Mouse (Mus musculus) bone marrow, adult 2 months (tissue): Measurements from ENCODE around the gene Zbtb9. TPM values are rescaled to one million over a fixed set of nuclear protein-coding genes. Genes with fewer than 3 reads are reported as not detected.
"Not testable (repeated sequence)": the region's sequence is repeated elsewhere in the genome, so short reads cannot be mapped to it uniquely, and the experiment has no call there.

Experiments used
- H3K27ac ChIP-seq: fragments of 200-500 bp; 2 replicates; pipeline ENCODE4 v1.5.1; 2012; ENCODE audit warnings: low read depth, mild to moderate bottlenecking, control low read depth, inconsistent platforms, low read length; ENCODE audit not compliant: control insufficient read depth, poor library complexity, insufficient read depth
- H3K4me1 ChIP-seq: fragments of 200-500 bp; 2 replicates; pipeline ENCODE4 v1.6.1; 2011; ENCODE audit warnings: low read length; ENCODE audit not compliant: control insufficient read depth, insufficient read depth
- H3K4me3 ChIP-seq: fragments of 200-500 bp; replicated peaks from 2 replicates; pipeline ENCODE3; 2011; ENCODE audit warnings: mild to moderate bottlenecking, low read depth, low read length, control low read depth; ENCODE audit not compliant: control insufficient read depth
- CTCF ChIP-seq: fragments of 200-500 bp; IDR thresholded peaks from 2 replicates; pipeline ENCODE4 v1.5.1; 2011; ENCODE audit warnings: low read length, control low read depth; ENCODE audit not compliant: control insufficient read depth, insufficient read depth
- POLR2A ChIP-seq: fragments of 200-500 bp; IDR thresholded peaks from 2 replicates; pipeline ENCODE4 v1.6.1; 2011; ENCODE audit warnings: low read depth, mild to moderate bottlenecking, control low read depth, low read length, borderline replicate concordance; ENCODE audit not compliant: control insufficient read depth
- WGBS: fragments of 180-500 bp; shearing (Covaris S2); methylation state at CpG from one replicate; pipeline ENCODE4 v1.1.7; 2018; 5-methylcytosine and 5-hydroxymethylcytosine counted together
- polyA plus RNA-seq: library from polyadenylated mRNA; stranded (reverse); fragments of >200 nt; gene quantifications from 2 replicates; pipeline ENCODE4 v1.2.4, GENCODE M21; 2011; ENCODE audit warnings: low replicate concordance; ENCODE audit not compliant: missing spikeins, insufficient read depth, insufficient read length

The Zbtb9 gene
- polyA plus RNA-seq = 6.7 and 10.2 TPM in 2 replicates

DNA sequence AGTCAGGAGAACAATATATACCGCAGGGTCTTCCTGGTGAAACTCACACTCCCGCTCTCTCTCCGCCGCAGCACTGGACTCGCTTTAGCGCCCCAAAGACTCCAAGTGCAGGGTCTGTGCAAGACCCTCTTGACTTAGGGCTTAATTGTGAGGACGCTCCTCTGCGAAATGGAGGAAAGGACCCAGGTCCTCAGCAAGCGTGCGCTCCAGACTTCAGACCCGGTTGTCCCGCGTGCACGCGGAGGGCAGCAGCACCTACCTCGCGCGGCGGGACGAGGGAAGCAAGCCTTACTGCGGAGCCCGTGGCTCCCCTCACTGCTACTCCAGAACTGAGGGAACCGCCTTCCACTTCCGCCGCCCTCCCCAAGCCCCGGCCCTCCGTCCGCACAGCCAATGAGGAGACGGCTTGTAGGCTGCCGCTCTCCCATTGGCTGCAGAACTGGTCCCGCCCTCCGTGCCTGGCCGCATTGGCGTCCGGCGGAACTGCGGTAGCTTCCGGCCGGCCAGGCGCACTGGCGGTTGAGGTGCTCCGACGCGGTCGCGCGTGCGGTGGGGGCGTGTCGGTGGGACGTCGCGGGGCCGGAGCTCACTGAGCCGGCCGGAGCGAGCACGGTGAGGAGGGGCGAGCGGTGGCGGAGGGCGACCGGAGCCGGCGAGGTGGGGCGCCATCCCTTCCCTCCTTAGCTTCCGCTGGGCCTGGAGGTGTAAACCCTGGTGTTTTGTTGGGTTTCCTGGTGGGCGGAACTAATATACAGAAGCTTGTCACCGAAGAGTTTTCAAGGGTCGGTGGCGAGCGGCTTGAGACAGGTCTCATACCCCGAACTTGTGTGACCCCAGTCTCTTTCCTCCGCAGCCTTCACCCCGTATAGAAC is at the start of gene Zbtb9:
TSS of gene Zbtb9 (plus strand) at position 465 of the 872 bp plus-strand sequence.
- H3K27ac ChIP-seq = peak within 1 kb of the TSS; percentile 92
- H3K4me1 ChIP-seq = no peaks in the 10 kb centered on the region; the same call in 1 of the 2 replicates
- under 1% methylated on average over 74 of the region's 75 CpGs for WGBS
- peak within 1 kb of the TSS; percentile 99 for H3K4me3 ChIP-seq
- no peak for TF ChIP-seq CTCF
- peak; percentile 99 for TF ChIP-seq POLR2A

DNA sequence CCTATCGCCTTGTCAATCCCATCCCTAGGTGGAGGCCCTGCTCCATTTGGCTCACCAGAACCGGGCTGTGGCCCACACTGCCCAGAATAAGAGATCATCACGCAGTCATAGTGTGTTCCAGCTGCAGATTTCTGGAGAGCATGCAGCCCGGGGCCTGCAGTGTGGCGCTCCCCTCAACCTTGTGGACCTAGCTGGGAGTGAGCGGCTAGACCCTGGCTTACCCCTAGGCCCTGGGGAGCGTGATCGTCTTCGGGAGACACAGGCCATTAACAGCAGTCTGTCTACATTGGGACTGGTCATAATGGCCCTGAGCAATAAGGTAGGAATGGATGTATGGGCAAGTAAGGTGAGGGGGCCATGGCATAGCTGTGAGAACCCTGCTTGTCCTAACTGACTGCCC is 47.6 kb upstream of the Zbtb9 start:
- H3K4me1 ChIP-seq, H3K4me3 ChIP-seq, H3K27ac ChIP-seq: not testable (repeated sequence)
- 97% methylated on average over 9 of the region's 9 CpGs for WGBS

DNA sequence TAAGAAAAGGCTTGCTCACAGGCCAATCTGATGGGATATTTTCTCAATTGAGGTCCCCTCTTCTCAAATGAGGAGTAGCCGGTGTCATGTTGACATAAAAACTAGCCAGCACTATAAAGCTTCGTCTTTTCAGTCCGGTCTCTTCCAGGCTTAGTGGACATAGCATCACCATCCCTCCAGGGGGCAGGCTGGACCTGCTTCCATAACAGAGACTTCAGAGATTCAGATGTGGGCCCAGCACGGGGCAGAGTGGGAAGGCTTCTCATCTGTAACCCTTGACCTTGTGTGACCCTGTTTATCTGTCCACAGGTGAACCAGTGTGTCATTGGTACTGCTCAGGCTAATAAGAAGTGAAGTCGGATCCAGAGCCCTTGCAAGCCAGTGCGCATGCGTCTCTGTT is 41.2 kb upstream of the Zbtb9 start:
- peak; percentile 55 for TF ChIP-seq CTCF
- not testable (repeated sequence) for H3K27ac ChIP-seq, H3K4me1 ChIP-seq, H3K4me3 ChIP-seq
- WGBS = 70% methylated on average over 7 of the region's 7 CpGs

DNA sequence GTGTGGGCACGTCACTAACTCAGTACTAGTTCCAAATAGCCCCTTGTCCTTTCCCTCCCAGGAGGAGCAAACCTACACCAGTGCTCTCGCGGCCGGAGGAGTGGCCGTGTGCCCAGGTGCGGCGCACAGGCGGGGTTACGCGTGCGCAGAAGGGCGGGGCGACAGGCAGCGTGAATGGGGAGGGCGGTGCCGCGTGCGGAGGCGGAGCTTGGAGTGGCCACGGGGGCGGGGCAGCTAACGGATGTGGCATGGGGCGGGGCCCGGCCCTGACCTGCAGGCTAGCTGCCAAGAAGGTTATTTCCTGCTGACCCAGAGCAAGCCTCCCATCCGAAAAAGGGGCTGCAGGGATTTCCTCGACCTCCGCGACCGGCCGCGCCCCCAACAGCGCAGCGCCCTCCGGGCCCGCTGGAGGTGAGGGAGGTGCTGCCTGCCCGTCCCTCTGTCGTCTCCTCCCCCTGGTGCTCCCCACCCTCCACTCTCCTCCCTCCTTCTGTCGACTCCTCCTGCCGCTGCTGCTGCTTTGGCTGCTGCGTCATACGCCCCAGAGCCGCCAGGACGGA is 40.0 kb upstream of the Zbtb9 start, which contains the start of gene Phf1:
TSS of gene Phf1 (plus strand) at position 214 of the 560 bp plus-strand sequence.
- WGBS = under 1% methylated on average over 43 of the region's 43 CpGs
- peak within 1 kb of the TSS; percentile 79 for H3K4me3 ChIP-seq
- TF ChIP-seq POLR2A (no peak; the same call in 1 of the 2 replicates), CTCF (no peak)
- peak within 1 kb of the TSS; percentile 90 for H3K27ac ChIP-seq
- peaks cover 1% of the 10 kb centered on the region; the same call in 1 of the 2 replicates for H3K4me1 ChIP-seq

DNA sequence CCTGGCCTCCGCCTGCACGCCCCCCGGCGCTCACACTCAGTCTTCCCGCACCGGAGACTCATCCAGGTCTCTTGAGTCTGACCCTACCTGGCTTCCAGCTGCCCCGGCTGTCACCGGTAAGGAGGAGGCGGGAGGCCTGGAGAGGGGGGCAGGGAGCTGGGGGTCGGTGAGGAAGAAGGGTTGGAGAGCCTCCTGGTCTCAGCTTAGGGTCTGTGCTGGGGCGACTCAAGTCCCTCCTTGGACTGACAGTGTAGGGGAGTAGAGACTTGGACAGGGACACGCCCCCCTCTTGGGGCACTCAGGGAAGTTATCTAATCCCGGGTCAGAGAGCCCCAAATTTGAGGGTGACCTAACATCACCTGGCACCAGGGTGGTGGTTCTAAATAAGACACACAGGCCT is 39.5 kb upstream of the Zbtb9 start:
- WGBS = 4% methylated on average over 13 of the region's 13 CpGs
- peak overlapping the region; percentile 90 for H3K27ac ChIP-seq
- H3K4me1 ChIP-seq = peaks cover 1% of the 10 kb centered on the region; the same call in 1 of the 2 replicates
- no peak for TF ChIP-seq POLR2A
- TF ChIP-seq CTCF = no peak
- H3K4me3 ChIP-seq = peak overlapping the region; percentile 79

DNA sequence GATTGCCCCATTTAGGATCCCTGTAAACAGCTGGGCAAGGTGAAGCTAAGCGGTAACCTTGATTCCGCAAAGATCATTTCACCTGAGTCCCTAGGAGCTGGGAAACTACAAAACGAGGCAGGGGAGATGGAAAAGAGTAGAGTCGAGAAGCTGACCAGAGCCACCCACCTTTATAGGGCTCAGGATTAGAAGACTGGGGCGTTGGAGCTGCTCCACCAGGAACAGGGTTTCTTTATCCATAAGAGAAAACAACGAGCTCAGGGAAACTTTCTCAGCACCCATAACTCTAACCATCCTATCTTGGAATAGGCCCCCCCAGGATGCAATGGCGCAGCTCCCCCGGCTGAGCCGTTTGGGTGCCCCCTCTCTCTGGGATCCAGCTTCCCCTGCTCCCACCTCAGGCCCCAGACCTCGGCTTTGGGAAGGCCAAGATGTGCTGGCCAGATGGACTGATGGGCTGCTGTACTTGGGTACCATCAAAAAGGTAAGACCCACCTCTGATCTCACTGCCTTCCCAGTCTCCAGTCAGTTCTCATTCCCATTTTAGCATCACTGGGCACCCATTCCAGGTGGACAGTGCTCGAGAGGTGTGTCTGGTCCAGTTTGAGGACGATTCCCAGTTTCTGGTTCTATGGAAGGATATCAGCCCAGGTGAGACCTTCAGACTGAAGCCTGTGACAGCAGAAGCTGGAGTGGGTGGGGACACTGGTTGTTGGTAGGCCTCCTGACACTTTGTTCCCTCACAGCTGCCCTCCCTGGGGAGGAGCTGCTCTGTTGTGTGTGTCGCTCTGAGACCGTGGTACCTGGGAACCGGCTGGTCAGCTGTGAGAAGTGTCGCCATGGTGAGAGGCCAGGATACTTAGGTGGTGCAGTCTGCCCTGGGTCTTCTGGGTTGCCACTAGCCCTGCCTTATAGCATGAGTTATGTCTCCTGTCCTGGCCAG is 38.8 kb upstream of the Zbtb9 start:
- peaks cover 1% of the 10 kb centered on the region; the same call in 1 of the 2 replicates for H3K4me1 ChIP-seq
- WGBS = 79% methylated on average over 16 of the region's 16 CpGs
- TF ChIP-seq CTCF (no peak), POLR2A (no peak)
- no peak overlapping the region for H3K27ac ChIP-seq
- peak overlapping the region; percentile 79 for H3K4me3 ChIP-seq

DNA sequence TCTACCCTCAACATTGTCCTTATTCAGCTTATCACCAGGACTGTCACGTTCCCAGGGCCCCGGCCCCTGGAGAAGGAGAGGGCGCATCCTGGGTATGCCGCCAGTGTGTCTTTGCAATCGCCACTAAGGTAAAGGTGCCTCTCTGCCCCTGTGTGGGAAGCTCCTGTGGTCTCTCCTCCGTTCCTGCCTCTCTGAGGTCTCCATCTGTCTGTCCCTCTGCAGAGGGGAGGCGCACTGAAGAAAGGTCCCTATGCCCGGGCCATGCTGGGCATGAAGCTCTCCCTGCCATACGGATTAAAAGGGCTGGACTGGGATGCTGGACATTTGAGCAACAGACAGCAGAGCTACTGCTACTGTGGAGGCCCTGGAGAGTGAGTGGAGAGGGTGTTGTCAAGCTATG is 37.9 kb upstream of the Zbtb9 start:
- 93% methylated on average over 9 of the region's 9 CpGs for WGBS

More for the DNA sequence above, 37.9 kb upstream of the Zbtb9 start:
- Histone ChIP-seq H3K27ac (no peak overlapping the region), H3K4me1 (peaks cover 1% of the 10 kb centered on the region; the same call in 1 of the 2 replicates), H3K4me3 (no peak overlapping the region)
- TF ChIP-seq POLR2A (no peak), CTCF (no peak)
